Mouse (Mus musculus) CD4-positive naive resting alpha-beta T cell, adult 76 days (primary cell): ENCODE measurements around the gene Irs1. TPM values are rescaled to one million over a fixed set of nuclear protein-coding genes. Genes with fewer than 3 reads are reported as not detected.

Experiments used
- total RNA-seq: library from RNA; stranded (reverse); gene quantifications from one replicate; pipeline ENCODE4 v1.2.4, GENCODE M21; 2023

Gene Irs1
- total RNA-seq = 0.12 TPM

DNA sequence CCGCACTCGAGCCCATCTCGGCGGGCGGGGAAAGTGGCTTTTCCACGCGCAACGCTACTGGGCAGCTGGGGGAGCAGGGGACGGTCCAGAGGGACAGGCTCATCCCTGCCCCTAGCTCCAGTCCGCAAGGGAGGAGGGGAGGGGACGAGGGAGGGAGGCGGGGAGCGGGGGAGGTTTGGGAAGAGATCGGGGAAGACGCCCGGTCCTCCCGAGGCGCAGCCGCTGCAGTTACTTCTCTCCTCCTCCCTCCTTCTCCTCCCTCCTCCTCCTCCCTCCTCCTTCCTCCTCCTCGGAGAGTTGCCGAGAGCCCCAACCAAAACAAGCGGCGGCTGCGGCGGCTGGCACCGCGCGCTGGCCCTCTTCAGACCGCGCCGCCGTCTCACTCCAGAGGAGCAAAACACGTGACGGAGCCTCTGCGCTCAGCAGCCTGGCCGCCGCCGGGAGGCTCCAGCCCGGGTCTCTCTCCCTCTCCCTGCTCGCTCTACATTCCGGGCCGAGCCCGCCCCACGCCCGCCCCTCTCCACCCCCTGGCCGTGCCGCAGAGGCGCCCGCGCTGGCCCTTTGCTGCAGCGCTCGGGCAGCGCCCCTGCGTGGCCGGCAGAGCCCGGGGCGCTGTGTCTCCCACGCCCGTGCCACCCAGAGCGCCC lies at the start of gene Irs1:
Gene Irs1 (minus strand): TSS at position 266 of the 647 bp plus-strand sequence.

DNA sequence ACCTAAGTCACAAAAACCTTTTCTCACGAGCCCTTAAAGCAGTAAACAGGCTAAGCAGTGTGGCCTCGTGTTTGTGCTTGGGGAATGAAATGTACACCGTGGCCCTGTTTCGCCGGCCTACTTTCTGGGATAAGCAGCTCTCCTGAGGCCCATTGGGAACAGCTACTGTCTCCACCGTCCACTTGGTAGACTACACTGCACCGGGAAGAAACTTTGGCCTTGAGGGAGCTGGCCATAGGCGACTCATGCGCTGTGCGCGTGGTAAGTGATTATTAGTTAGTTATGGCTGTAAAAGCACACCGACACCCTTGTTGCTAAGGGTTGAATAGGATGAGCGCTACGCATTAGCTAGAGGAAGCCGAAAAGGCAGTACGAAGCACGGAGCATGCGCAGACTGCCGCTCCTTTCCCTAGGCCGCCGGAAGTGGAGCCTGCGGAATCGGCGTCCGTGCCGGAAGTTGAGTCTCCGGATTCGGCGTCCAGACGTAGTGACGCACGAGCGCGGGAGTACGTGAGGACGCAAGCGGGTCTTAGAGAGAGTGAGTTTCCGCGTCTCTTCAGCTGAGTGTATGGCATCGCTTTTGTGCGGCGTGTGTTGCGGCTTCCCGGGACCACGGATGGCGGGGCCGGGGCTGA lies 25.0 kb upstream of the Irs1 start, which contains the start of gene Rhbdd1:
Gene Rhbdd1 (plus strand): TSS at position 342 of the 635 bp plus-strand sequence.

DNA sequence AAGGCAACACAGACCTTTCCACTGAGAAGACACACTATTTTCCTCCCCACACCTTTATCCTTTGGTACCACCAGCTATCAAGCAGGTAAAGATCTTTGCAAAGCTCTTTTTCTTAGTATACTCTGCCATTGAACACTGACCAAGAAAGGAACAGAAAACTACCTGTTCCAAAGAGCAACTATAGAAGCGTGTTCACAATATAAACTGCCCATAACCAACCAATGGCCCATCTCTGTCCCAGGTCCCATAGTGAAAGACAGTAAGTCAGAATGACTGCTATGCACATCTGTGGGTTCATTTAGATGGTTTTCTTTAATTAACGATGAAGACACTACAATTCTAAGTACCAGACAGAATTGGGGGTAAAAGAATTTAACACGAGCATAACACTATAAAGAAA lies 58.4 kb downstream of the Irs1 start, which contains the start of gene Gm9747:
Gene Gm9747 (plus strand): TSS at position 301 of the 400 bp plus-strand sequence.

Other genes with a start within 250 kb of the Irs1 start
- gene Gm9747, start 58.3 kb downstream of the Irs1 start, total RNA-seq = not detected
- gene Rhbdd1, start 25.0 kb upstream of the Irs1 start, total RNA-seq = 19.5 TPM